Mouse (Mus musculus): Measurements from ENCODE around the gene Saal1.

GRCm38 (mm10) chr7:46748459-46748858 is 38.0 kb upstream of the Saal1 start:
- TF ChIP-seq CHD2 (IDR thresholded peaks at IDR 0.05; ENCODE audit: low read depth, low read length): no peak
- TF ChIP-seq MAFK (IDR thresholded peaks at IDR 0.05; ENCODE audit: insufficient read depth, low read depth, low read length): no peak
- peak; percentile 91 for TF ChIP-seq ZNF384 (IDR thresholded peaks at IDR 0.05; ENCODE audit: low read depth, low read length)
